Mouse (Mus musculus): ENCODE data around the gene Slc25a21. TPM values are rescaled to one million over a fixed set of nuclear protein-coding genes. Genes with fewer than 3 reads are reported as not detected.

Slc25a21 gene
- polyA plus RNA-seq, 1 experiment, result not detected

DNA sequence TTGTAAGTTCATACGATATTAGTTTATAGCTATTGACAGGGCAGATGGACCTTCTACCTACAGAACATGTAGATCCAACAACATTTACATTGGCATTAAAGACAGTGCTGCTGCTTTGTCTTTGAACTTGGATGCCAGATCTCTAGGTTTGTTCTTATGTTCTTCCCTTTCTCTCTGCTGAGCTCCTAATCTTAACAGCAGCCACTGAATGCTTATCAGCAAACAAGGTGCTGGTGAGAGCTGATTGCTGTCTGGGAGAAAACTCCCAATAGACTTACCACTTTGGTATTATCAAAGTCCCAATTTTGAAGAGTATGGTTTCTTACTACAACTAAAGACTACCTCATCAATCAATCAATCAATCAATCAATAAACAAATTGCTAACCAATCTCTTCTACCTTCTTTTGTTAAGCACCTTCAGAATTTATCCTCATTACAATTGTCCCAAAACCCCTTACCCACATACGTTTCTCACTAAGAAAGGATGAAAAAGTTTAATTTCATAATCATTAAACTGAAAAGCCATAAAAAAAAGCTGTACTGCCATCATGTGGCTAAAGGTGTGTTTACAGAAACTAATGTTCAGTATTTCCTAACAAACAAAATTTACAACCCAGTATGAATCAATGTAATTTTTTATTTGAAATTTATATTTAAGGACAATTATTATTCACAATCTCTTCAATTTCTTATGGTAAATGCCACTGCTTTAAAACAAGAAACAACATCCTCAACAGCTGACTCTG, 12.7 kb downstream of the Slc25a21 start:
- 55% methylated on average over 2 of the region's 2 CpGs for WGBS
- Histone ChIP-seq H3K4me1 (ENCODE audit: control insufficient read depth, insufficient read depth, insufficient read length, low read length) (no peaks in the 10 kb centered on the region), H3K27ac (ENCODE audit: insufficient read depth, low read depth, low read length) (no peak overlapping the region), H3K27me3 (ENCODE audit: control insufficient read depth, insufficient read depth, low read length) (peaks cover 4% of the 10 kb centered on the region), H3K36me3 (ENCODE audit: control insufficient read depth, insufficient read depth, low read length) (no peaks in the 10 kb centered on the region), H3K4me3 (ENCODE audit: low read depth, low read length) (no peak overlapping the region)
- no peak for TF ChIP-seq CTCF (IDR thresholded peaks at IDR 0.05; ENCODE audit: extremely low read depth, insufficient read length, insufficient replicate concordance, low read depth, low read length)
- TF ChIP-seq POLR2A (IDR thresholded peaks at IDR 0.05; ENCODE audit: low read depth, low read length), result no peak

GRCm38 (mm10) chr12:57179465-57180188, 17.6 kb downstream of the Slc25a21 start:
- TF ChIP-seq POLR2A (IDR thresholded peaks at IDR 0.05; ENCODE audit: low read depth, low read length) (no peak), CTCF (IDR thresholded peaks at IDR 0.05; ENCODE audit: extremely low read depth, insufficient read length, insufficient replicate concordance, low read depth, low read length) (no peak)
- WGBS, result 24% methylated on average over 5 of the region's 5 CpGs

DNA sequence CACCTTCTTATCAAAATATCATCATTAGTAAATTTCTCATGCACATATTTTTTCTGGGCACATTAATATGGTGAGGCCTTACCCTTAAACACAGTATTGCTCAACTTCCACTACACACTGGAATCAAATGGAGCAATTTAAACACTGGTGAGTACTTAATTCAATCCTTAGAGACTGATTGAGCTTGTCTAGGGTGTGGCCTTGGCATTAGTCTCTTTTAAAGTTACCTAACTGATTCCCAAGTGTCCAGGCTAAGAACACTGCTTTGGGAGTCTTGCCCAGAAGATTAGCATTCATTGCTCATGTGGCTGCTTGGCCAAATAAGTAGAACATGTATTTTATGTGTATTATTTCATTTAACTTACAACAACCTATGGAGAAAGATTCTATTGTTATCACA, 18.5 kb downstream of the Slc25a21 start:
- H3K4me1 ChIP-seq (ENCODE audit: control insufficient read depth, insufficient read depth, insufficient read length, low read length), result no peaks in the 10 kb centered on the region
- H3K27me3 ChIP-seq (ENCODE audit: control insufficient read depth, insufficient read depth, low read length), result no peaks in the 10 kb centered on the region; the same call in 1 of the 2 replicates
- H3K4me3 ChIP-seq (ENCODE audit: low read depth, low read length), result no peak overlapping the region
- H3K36me3 ChIP-seq (ENCODE audit: control insufficient read depth, insufficient read depth, low read length), result no peaks in the 10 kb centered on the region
- TF ChIP-seq POLR2A (IDR thresholded peaks at IDR 0.05; ENCODE audit: low read depth, low read length) (no peak), CTCF (IDR thresholded peaks at IDR 0.05; ENCODE audit: extremely low read depth, insufficient read length, insufficient replicate concordance, low read depth, low read length) (no peak)
- H3K27ac ChIP-seq (ENCODE audit: insufficient read depth, low read depth, low read length), result no peak overlapping the region

More at GRCm38 (mm10) chr12:57179465-57180188, 17.6 kb downstream of the Slc25a21 start:
- Histone ChIP-seq H3K27me3 (ENCODE audit: control insufficient read depth, insufficient read depth, low read length) (peaks cover 2% of the 10 kb centered on the region; the same call in 1 of the 2 replicates), H3K36me3 (ENCODE audit: control insufficient read depth, insufficient read depth, low read length) (no peaks in the 10 kb centered on the region), H3K4me3 (ENCODE audit: low read depth, low read length) (no peak overlapping the region), H3K4me1 (ENCODE audit: control insufficient read depth, insufficient read depth, insufficient read length, low read length) (no peaks in the 10 kb centered on the region), H3K27ac (ENCODE audit: insufficient read depth, low read depth, low read length) (no peak overlapping the region)

DNA sequence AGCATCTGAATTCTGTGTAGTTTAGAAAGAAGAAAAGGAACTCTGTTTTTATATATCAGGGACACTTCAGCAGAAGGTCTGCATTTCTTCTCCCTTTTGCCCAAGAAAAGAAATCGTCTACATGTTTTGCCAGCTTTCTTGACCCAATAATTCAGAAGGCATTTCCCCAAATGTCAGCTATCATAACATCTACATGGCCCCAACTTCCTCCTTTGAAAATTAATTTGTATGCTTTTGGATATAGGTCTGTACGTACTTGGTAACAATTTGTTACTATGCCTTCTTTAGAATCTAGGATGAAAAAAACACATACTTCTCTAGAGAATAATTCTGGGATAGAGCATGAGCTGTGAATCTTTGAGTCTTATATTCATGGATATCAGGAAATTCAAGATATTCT, 34.0 kb downstream of the Slc25a21 start:
- Histone ChIP-seq H3K4me1 (ENCODE audit: control insufficient read depth, insufficient read depth, insufficient read length, low read length) (no peaks in the 10 kb centered on the region), H3K27ac (ENCODE audit: insufficient read depth, low read depth, low read length) (no peak overlapping the region), H3K4me3 (ENCODE audit: low read depth, low read length) (no peak overlapping the region), H3K27me3 (ENCODE audit: control insufficient read depth, insufficient read depth, low read length) (no peaks in the 10 kb centered on the region), H3K36me3 (ENCODE audit: control insufficient read depth, insufficient read depth, low read length) (no peaks in the 10 kb centered on the region)
- no peak for TF ChIP-seq CTCF (IDR thresholded peaks at IDR 0.05; ENCODE audit: extremely low read depth, insufficient read length, insufficient replicate concordance, low read depth, low read length)
- TF ChIP-seq POLR2A (IDR thresholded peaks at IDR 0.05; ENCODE audit: low read depth, low read length), result no peak
- WGBS, result 63% methylated on average over 2 of the region's 2 CpGs

GRCm38 (mm10) chr12:57162840-57163239, 34.4 kb downstream of the Slc25a21 start:
- TF ChIP-seq CTCF (IDR thresholded peaks at IDR 0.05; ENCODE audit: extremely low read depth, insufficient read length, insufficient replicate concordance, low read depth, low read length) (no peak), POLR2A (IDR thresholded peaks at IDR 0.05; ENCODE audit: low read depth, low read length) (no peak)
- WGBS, result 22% methylated on average over 3 of the region's 3 CpGs

DNA sequence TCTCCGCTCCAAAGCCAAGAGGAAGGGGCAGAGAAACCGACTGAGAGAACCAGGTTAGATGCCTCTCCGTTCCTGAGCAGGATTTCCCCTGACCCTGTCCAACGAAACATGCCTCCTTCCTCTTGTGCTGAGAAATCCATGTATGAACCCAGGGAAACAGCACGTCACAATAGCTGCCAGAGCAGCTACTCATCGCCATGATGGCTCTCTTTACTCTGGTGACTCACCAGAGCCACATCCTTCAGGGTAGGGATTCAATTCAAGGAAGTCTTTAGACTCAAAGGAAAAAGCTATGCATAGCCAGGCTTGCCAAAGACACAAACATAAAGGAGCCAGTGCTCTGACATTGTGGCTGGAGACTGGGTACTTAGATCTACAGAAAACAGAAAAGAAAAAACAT, 37.4 kb downstream of the Slc25a21 start:
- TF ChIP-seq CTCF (IDR thresholded peaks at IDR 0.05; ENCODE audit: extremely low read depth, insufficient read length, insufficient replicate concordance, low read depth, low read length) (no peak), POLR2A (IDR thresholded peaks at IDR 0.05; ENCODE audit: low read depth, low read length) (no peak)
- 75% methylated on average over 6 of the region's 6 CpGs for WGBS
- Histone ChIP-seq H3K36me3 (ENCODE audit: control insufficient read depth, insufficient read depth, low read length) (no peaks in the 10 kb centered on the region), H3K27me3 (ENCODE audit: control insufficient read depth, insufficient read depth, low read length) (no peaks in the 10 kb centered on the region), H3K4me3 (ENCODE audit: low read depth, low read length) (no peak overlapping the region), H3K27ac (ENCODE audit: insufficient read depth, low read depth, low read length) (no peak overlapping the region), H3K4me1 (ENCODE audit: control insufficient read depth, insufficient read depth, insufficient read length, low read length) (no peaks in the 10 kb centered on the region)

More at GRCm38 (mm10) chr12:57162840-57163239, 34.4 kb downstream of the Slc25a21 start:
- Histone ChIP-seq H3K36me3 (ENCODE audit: control insufficient read depth, insufficient read depth, low read length) (no peaks in the 10 kb centered on the region), H3K27ac (ENCODE audit: insufficient read depth, low read depth, low read length) (no peak overlapping the region), H3K4me3 (ENCODE audit: low read depth, low read length) (no peak overlapping the region), H3K4me1 (ENCODE audit: control insufficient read depth, insufficient read depth, insufficient read length, low read length) (no peaks in the 10 kb centered on the region), H3K27me3 (ENCODE audit: control insufficient read depth, insufficient read depth, low read length) (no peaks in the 10 kb centered on the region)

- Histone ChIP-seq H3K27ac (ENCODE audit: insufficient read depth, low read depth, low read length) (no peak overlapping the region), H3K4me3 (ENCODE audit: low read depth, low read length) (no peak overlapping the region), H3K27me3 (ENCODE audit: control insufficient read depth, insufficient read depth, low read length) (no peaks in the 10 kb centered on the region), H3K4me1 (ENCODE audit: control insufficient read depth, insufficient read depth, insufficient read length, low read length) (no peaks in the 10 kb centered on the region), H3K36me3 (ENCODE audit: control insufficient read depth, insufficient read depth, low read length) (no peaks in the 10 kb centered on the region)
- TF ChIP-seq CTCF (IDR thresholded peaks at IDR 0.05; ENCODE audit: extremely low read depth, insufficient read length, insufficient replicate concordance, low read depth, low read length) (no peak), POLR2A (IDR thresholded peaks at IDR 0.05; ENCODE audit: low read depth, low read length) (no peak)
- WGBS, result 61% methylated on average over 3 of the region's 3 CpGs
Measured at GRCm38 (mm10) chr12:57158266-57158665, 39.0 kb downstream of the Slc25a21 start.
